Mouse (Mus musculus): ENCODE results near the gene 4930522H14Rik.

Gene 4930522H14Rik

DNA sequence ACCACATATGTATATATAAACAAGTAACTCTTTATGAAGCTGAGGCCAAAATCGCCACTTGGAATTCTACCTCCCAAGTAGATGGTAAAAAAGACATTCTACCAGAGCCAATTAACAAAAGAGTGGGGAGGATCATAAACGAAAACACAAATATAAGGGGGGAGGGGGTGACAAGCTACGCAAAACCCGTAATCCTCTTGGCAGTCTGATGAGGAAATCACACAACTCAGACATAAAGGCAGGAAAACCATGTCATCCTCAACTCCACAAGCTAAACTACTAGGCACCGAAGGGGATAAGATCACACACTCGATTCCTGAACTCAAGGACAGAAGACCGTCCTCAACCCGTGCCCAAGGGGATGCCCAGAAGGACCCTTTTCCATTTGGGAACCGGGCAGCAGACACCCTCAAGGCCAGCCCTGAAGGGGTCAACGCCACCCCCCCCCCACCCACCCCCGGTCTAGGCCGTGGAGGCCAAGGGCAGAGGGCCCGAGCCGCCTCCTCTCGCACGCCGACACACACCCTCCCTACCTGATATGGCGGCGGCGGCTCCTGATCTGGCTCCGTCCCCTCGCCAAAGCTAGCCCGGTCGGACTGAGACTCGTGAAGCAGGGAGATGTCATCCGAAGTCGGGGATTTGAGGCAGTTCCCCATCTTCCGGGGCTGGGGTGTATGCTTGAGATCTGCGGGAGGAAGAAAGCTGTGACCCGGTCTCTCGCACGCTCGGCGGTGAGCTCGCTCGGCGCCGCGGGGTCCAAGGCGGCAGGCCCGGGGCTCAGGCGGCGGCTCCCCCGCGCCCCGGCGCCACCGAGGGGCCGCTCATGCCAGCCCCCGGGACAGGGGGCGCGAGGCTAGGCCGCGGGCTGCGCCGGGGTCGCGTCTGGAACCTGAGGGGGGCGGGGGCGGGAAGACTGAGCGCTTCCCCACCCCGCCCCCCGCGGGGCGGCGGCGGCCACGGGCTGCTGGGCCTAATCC is 55.2 kb downstream of the 4930522H14Rik start:
- peak; percentile 21 for DNase-seq (ENCODE audit: low read depth, low spot score)

DNA sequence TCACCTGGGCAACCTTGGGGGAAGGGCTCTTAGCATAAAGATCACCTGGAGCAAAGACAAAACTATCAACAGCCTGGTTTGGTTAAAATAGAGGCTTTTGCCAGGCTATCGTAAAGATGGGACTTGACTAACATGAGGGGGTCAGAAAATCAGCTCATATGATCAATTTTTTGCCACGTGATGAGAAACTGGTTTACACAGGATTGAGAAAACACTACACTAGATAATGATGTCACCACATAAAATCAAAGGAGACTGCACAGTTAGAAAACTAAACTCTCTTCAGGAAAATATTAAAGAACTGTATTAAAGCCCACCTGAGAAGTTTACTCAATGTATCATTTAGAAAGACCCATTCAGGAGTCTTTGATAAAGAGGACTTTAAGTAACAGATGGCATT is 56.0 kb downstream of the 4930522H14Rik start:
- no peak for DNase-seq (ENCODE audit: low read depth, low spot score)

DNA sequence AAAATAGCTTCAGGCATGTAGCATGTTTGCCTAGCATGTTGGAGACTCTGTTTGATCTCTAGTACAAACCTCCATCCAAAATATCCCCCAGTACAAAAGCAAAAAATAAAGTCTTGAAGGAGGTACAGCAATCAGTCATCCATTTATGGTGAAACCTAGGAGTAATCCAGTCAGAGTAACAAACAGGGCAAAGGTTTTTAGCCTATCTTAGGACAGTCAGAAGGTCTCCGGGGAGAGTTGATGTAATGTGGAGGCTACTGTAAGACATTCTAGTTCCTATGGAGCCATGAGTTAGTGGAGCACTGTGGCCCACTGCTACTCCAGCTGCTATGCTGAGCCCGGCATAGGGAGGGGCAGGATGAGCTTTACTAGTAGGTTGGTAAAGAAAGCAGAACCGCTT is 58.5 kb downstream of the 4930522H14Rik start:
- no peak for DNase-seq (ENCODE audit: low read depth, low spot score)

DNA sequence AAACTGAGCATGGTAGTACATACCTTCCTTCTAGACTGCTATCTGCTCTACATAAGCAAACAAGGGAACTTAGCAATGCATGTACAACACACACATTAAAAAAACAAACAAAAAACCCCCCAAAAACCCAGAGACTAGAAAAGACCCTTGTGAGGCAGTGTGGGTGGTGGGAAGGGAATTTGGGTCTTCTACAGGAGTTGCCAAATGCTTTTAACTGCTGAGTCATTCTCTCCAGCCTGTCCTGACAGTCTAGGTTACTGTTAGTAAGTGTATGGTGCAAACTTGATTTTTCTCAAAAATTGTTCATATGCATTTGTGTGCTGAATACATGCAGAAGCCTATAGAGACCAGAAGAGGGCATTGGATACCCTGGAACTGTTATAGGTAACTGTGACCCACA is 59.5 kb downstream of the 4930522H14Rik start:
- no peak for DNase-seq (ENCODE audit: low read depth, low spot score)

DNA sequence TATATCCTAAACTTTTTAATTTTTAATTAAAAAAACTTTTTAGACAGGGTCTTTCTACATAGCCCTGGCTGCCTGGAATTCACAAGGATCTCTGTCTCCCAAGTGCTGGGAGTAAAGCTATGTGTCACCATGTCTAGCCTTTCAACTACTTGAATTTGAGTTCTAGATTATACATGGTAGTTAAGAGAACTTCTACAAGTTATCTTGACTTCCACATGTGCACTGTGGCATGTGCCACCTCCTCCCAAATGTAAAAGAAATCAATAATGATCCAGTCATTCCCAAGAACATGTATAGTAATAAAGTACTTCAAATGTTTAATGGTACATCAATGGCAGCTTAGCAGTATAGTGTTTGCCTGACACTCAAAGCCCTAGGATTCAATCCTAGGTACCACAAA is 63.4 kb downstream of the 4930522H14Rik start:
- no peak for DNase-seq (ENCODE audit: low read depth, low spot score)

DNA sequence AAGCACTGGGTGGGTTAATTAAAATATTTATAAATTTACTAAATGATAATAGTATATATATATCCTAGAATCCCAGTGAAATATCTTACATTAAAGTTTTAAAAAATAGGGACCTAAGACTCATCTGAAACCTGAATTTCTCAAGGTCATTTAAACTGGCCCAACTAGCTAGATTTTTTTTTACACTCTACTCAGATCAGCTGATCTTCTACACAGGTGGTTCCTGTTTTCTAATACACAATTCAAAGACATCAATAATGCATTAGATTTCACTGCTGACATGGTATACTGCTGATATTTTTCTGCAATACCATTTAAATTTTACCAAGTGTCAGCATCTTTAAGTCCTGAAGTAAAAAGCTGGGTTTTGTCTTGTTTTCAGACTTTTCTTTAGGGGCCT is 67.2 kb downstream of the 4930522H14Rik start:
- DNase-seq (ENCODE audit: low read depth, low spot score): no peak

DNA sequence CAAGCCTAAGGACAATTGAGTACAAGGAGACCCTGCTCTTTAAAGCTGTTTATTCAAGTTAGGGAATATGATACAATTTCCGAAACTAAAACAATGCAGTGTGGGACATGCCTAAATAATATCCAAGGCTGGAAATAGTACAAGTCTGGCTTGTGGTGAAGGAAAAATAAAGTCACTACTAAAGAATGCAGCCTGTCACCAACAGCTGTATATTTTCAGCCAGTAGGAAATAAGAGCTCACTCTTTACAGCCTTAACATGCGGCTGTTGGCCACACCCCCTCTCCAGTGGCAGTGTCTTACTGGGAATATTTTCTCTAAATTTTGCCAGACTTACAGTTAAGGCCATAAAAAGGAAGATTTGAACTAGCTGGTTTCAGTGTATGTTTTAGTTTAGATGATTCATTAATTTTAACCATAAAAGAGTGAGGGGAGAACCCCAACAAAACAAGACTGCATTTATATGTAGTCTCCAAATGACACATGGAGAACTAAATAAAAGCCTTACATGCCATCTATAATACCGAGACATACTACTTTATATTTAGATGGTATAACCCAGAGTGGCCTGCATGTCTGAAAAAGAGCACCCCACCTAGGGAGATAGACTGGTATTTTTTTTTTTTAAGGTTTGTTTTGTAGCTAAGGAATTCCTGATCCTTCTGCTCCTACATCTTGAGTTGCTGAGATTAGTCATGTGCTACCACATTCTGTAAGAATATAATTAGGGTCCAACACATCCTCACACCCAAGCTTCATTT is 70.5 kb downstream of the 4930522H14Rik start:
- peak; percentile 47 for DNase-seq (ENCODE audit: low read depth, low spot score)

DNA sequence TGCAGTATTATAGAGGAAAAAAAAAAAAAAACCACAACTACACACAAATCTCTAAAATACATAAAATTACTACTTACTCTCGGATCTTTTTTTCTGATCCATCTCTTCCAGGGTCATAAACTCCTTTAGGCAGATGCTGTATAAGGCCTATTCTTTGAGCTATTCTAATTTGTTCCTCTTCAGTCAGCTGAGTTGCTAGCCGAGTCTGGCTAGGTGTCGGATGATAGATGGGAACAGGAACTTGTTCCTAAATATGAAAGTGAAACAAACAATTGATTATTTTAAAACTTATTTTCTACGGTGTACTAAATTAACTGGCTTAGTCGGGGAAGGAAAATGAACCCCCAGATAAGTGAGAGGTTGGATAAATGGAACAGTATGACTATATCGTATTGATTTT is 74.3 kb downstream of the 4930522H14Rik start:
- no peak for DNase-seq (ENCODE audit: low read depth, low spot score)
